21 mouse cellular contexts compared by ENCODE assay signal in the genomic region with DNA sequence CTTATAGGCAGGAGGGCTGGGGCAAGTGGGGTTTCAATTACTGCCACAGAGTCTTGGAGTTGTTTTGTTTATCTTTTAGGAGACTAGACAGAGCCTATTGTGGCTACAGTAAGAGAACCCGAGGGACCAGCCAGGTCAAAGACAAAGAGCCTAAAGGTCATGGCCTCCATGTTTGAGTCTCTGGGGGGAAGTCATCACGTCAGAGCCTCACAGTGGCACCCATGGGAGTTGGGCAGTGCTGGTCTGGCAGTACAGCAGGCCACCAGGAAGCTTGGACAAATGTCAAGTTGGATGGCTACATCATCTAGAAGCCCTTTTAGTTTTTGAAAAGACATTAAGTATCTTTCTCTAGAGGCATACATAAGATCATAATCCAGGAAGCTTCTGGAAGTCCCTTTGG. TPM values are rescaled to one million over a fixed set of nuclear protein-coding genes. Genes with fewer than 3 reads are reported as not detected.
DNase-seq lines count a peak whose midpoint lies in the region.
"Had no signal": no experiment of that assay in that cellular context is flagged by ENCODE, and none has a peak within 500 bp of the region (broad histone marks: within the 10 kb centered on the region; RNA-seq: fewer than 3 reads in every experiment).

No protein-coding gene starts in this region.

- intact Hi-C loops in heart, postnatal 14 days (cut with DNase I) = no loop called here

- H3K4me1 ChIP-seq in brown adipose tissue, adult 24 weeks (ENCODE audit: control insufficient read depth, insufficient read depth, insufficient read length, low read length) = peaks cover 28% of the 10 kb centered on the region

- DNase-seq in adrenal gland, postnatal 10 days = peak; percentile 51
- no peak for DNase-seq in adrenal gland, postnatal 4 days (ENCODE audit: low spot score in 2 of 2)
- peak; percentile 91 for DNase-seq in heart, adult 11 months
- no peak for DNase-seq in heart, postnatal 14 days
- peak; percentile 13 for DNase-seq in adipocyte (ENCODE audit: low spot score)
- DNase-seq in embryo, embryonic 9.5 days (ENCODE audit: extremely low spot score) = no peak
- DNase-seq: adrenal gland, adult 2 months; adrenal gland, postnatal 25 days; B cell, adult 2 months; cerebellum, adult 11 months; cerebellum, adult 18-20 months; cerebellum, adult 8-10 months; cerebellum, adult 9-11 months; cerebellum, postnatal 14 days; cerebellum, postnatal 36 days; embryo, embryonic 11 days had no signal

- H3K4me3 ChIP-seq in brown adipose tissue, adult 24 weeks (ENCODE audit: insufficient read depth, low read depth, low read length) = no peak overlapping the region
- H3K4me3 ChIP-seq: embryonic facial prominence, embryonic 10.5 days; embryonic facial prominence, embryonic 12.5 days; forebrain, embryonic 13.5 days had no signal

- peak overlapping the region; percentile 79 for H3K27ac ChIP-seq in brown adipose tissue, adult 24 weeks (replicated peaks; ENCODE audit: low read depth, low read length)
- H3K27ac ChIP-seq: embryonic facial prominence, embryonic 10.5 days; embryonic facial prominence, embryonic 12.5 days; forebrain, embryonic 13.5 days had no signal

RNA-seq across cellular contexts. Expression of a gene that starts 30.0 kb away (rescaled TPM):
- 10 to 100 TPM; 28.1 to 37.2 TPM for total RNA-seq in adrenal gland, postnatal 10 days (2021)
- total RNA-seq in adrenal gland, postnatal 4 days (2021) = 10 to 100 TPM; 25.8 to 26.8 TPM
- total RNA-seq in heart, postnatal 14 days (2021) = 1 to 10 TPM; 4.5 to 7.2 TPM
- polyA plus RNA-seq in brown adipose tissue, adult 24 weeks (2012; ENCODE audit: insufficient read depth, insufficient read length, missing spikeins) = 28.5 and 35.8 TPM in 2 replicates
- polyA plus RNA-seq: G1E had no signal

Comparison
In these comparisons a context has a peak if more than half of its experiments do, and no peak if none do; other contexts are left out.
1. DNase-seq: peak in adrenal gland, postnatal 10 days (single experiment), heart, adult 11 months (single experiment) and adipocyte (single experiment); none in adrenal gland, postnatal 4 days (0 of 2), heart, postnatal 14 days (0 of 2) and embryo, embryonic 9.5 days (single experiment).